Mouse (Mus musculus) lung, postnatal 0 days (tissue): ENCODE measurements around the gene Trappc10.

Experiments
- CTCF ChIP-seq: IDR thresholded peaks from 2 replicates; pipeline ENCODE4 v1.5.1; 2016; ENCODE audit warnings: antibody characterized with exemption, mild to moderate bottlenecking
- EP300 ChIP-seq: IDR thresholded peaks from 2 replicates; pipeline ENCODE4 v1.6.1; 2016; ENCODE audit warnings: antibody characterized with exemption, mild to moderate bottlenecking, control low read depth

GRCm38 (mm10) chr10:78201182-78201581 lies 43.3 kb downstream of the Trappc10 start:
- TF ChIP-seq CTCF (no peak), EP300 (no peak)
